Comparison of ENCODE assay signal across 19 mouse cellular contexts in genomic region chr17:74803835-74804234, GRCm38 (mm10).
DNase-seq lines count a peak whose midpoint lies in the region; ATAC-seq and TF ChIP-seq lines count a peak whose summit lies in the region.
"Had no signal": no experiment of that assay in that cellular context is flagged by ENCODE, and none has a peak within 500 bp of the region (broad histone marks: within the 10 kb centered on the region; RNA-seq: fewer than 3 reads in every experiment).

No protein-coding gene starts in this region.

- no peak for TF ChIP-seq CTCF in bone marrow macrophage, adult 2 months (IDR thresholded peaks at IDR 0.05; ENCODE audit: low read depth, low read length)

- whole genome bisulfite sequencing in kidney, embryonic 15.5 days = 86% methylated on average over 2 of the region's 2 CpGs
- WGBS in limb, embryonic 10.5 days = 89% methylated on average over 2 of the region's 2 CpGs

- H3K36me3 ChIP-seq in kidney, embryonic 15.5 days = peaks cover 17% of the 10 kb centered on the region; the same call in 1 of the 2 replicates
- peaks cover 19% of the 10 kb centered on the region for H3K36me3 ChIP-seq in limb, embryonic 10.5 days
- H3K36me3 ChIP-seq: forebrain, embryonic 12.5 days had no signal

- no peaks in the 10 kb centered on the region for H3K27me3 ChIP-seq in kidney, embryonic 15.5 days
- no peaks in the 10 kb centered on the region for H3K27me3 ChIP-seq in limb, embryonic 10.5 days (ENCODE audit: low read depth, poor library complexity, severe bottlenecking)
- H3K27me3 ChIP-seq: embryonic facial prominence, embryonic 12.5 days; forebrain, embryonic 12.5 days; heart, embryonic 13.5 days; hindbrain, embryonic 12.5 days had no signal

- no peak for DNase-seq in kidney, adult 18-20 months
- no peak for DNase-seq in limb, embryonic 10.5 days (ENCODE audit: low spot score)
- no peak for DNase-seq in cerebellum, postnatal 36 days
- DNase-seq in embryo, embryonic 11 days = no peak
- DNase-seq: adrenal gland, adult 2 months; adrenal gland, postnatal 36 days; cerebellum, adult 11 months; cerebellum, adult 8-10 months; cerebellum, postnatal 25 days; gastrocnemius, postnatal 10 days; heart, postnatal 36 days had no signal

- H3K27ac ChIP-seq in kidney, embryonic 15.5 days = peak overlapping the region; percentile 34
- H3K27ac ChIP-seq in bone marrow macrophage, adult 2 months (ENCODE audit: insufficient read depth, low read depth, low read length) = peak overlapping the region; percentile 66
- peak overlapping the region; percentile 34; the same call in 1 of the 2 replicates for H3K27ac ChIP-seq in limb, embryonic 10.5 days
- H3K27ac ChIP-seq: embryonic facial prominence, embryonic 12.5 days; forebrain, embryonic 12.5 days; heart, embryonic 13.5 days; hindbrain, embryonic 12.5 days had no signal

- no peak overlapping the region for H3K4me3 ChIP-seq in kidney, embryonic 15.5 days (replicated peaks)
- H3K4me3 ChIP-seq in bone marrow macrophage, adult 2 months (ENCODE audit: insufficient read depth, low read length) = no peak overlapping the region
- no peak overlapping the region for H3K4me3 ChIP-seq in limb, embryonic 10.5 days
- H3K4me3 ChIP-seq: embryonic facial prominence, embryonic 12.5 days; forebrain, embryonic 12.5 days; heart, embryonic 13.5 days; hindbrain, embryonic 12.5 days had no signal

- H3K9me3 ChIP-seq in kidney, embryonic 15.5 days (replicated peaks) = no peaks in the 10 kb centered on the region
- no peaks in the 10 kb centered on the region for H3K9me3 ChIP-seq in limb, embryonic 10.5 days (replicated peaks)
- H3K9me3 ChIP-seq: embryonic facial prominence, embryonic 12.5 days; forebrain, embryonic 12.5 days; heart, embryonic 13.5 days; hindbrain, embryonic 12.5 days had no signal

- H3K9ac ChIP-seq in kidney, embryonic 15.5 days = no peak overlapping the region
- H3K9ac ChIP-seq: embryonic facial prominence, embryonic 12.5 days; forebrain, embryonic 12.5 days; heart, embryonic 13.5 days; hindbrain, embryonic 12.5 days had no signal

- H3K4me2 ChIP-seq in kidney, embryonic 15.5 days = no peak overlapping the region
- H3K4me2 ChIP-seq: embryonic facial prominence, embryonic 12.5 days; forebrain, embryonic 12.5 days; heart, embryonic 13.5 days; hindbrain, embryonic 12.5 days had no signal

- H3K4me1 ChIP-seq in kidney, embryonic 15.5 days = peaks cover 9% of the 10 kb centered on the region; the same call in 1 of the 2 replicates
- peaks cover 54% of the 10 kb centered on the region for H3K4me1 ChIP-seq in bone marrow macrophage, adult 2 months (ENCODE audit: control insufficient read depth, insufficient read depth, low read length)
- H3K4me1 ChIP-seq in limb, embryonic 10.5 days = peaks cover 22% of the 10 kb centered on the region
- H3K4me1 ChIP-seq: embryonic facial prominence, embryonic 12.5 days; forebrain, embryonic 12.5 days; hindbrain, embryonic 12.5 days had no signal

- ATAC-seq in kidney, embryonic 15.5 days (replicated peaks; ENCODE audit: low FRiP score) = no peak
- peak; percentile 11; the same call in 1 of the 2 replicates for ATAC-seq in monocyte, adult 5-6 weeks (replicated peaks; ENCODE audit: insufficient number of reproducible peaks, low FRiP score, low TSS enrichment, poor library complexity, severe bottlenecking)
- ATAC-seq: inflammation-experienced regulatory T-cells, adult 6 months had no signal

- no peak for TF ChIP-seq POLR2A in bone marrow macrophage, adult 2 months (IDR thresholded peaks at IDR 0.05; ENCODE audit: borderline replicate concordance, low read depth, low read length)
